Mouse (Mus musculus): ENCODE measurements around the gene Dnajc6. TPM values are rescaled to one million over a fixed set of nuclear protein-coding genes. Genes with fewer than 3 reads are reported as not detected.

Gene Dnajc6
- polyA plus RNA-seq, 2 experiments: 0.82 to 0.98 TPM

- Histone ChIP-seq H3K4me3 (replicated peaks; ENCODE audit: low read length) (no peak overlapping the region), H3K4me1 (ENCODE audit: control insufficient read depth, insufficient read depth, low read length) (no peaks in the 10 kb centered on the region), H3K27ac (replicated peaks; ENCODE audit: low read depth, low read length) (no peak overlapping the region), H3K9me3 (ENCODE audit: control insufficient read depth, low read length) (no peaks in the 10 kb centered on the region), H3K9ac (ENCODE audit: low read depth, low read length, severe bottlenecking) (no peak overlapping the region), H3K36me3 (ENCODE audit: control insufficient read depth, insufficient read depth, low read length) (no peaks in the 10 kb centered on the region), H3K27me3 (ENCODE audit: control insufficient read depth, insufficient read depth, low read length) (no peaks in the 10 kb centered on the region), H3K4me2 (replicated peaks; ENCODE audit: low read depth, low read length, severe bottlenecking) (no peak overlapping the region)
- WGBS: 82% methylated on average over 4 of the region's 4 CpGs
- ATAC-seq (ENCODE audit: low FRiP score, low read depth) (no peak), DNase-seq (ENCODE audit: low spot score) (no peak)
- TF ChIP-seq POLR2A (IDR thresholded peaks at IDR 0.05; ENCODE audit: borderline replicate concordance, extremely low read depth, insufficient read depth, insufficient read length): no peak
Observed at GRCm38 (mm10) chr4:101581156-101581555, 84.7 kb downstream of the Dnajc6 start.

- ATAC-seq (ENCODE audit: low FRiP score, low read depth): no peak
- 83% methylated on average over 2 of the region's 2 CpGs for WGBS
- DNase-seq (ENCODE audit: low spot score): no peak
- Histone ChIP-seq H3K27me3 (ENCODE audit: control insufficient read depth, insufficient read depth, low read length) (no peaks in the 10 kb centered on the region), H3K4me2 (replicated peaks; ENCODE audit: low read depth, low read length, severe bottlenecking) (no peak overlapping the region), H3K36me3 (ENCODE audit: control insufficient read depth, insufficient read depth, low read length) (no peaks in the 10 kb centered on the region), H3K27ac (replicated peaks; ENCODE audit: low read depth, low read length) (no peak overlapping the region), H3K4me3 (replicated peaks; ENCODE audit: low read length) (no peak overlapping the region), H3K4me1 (ENCODE audit: control insufficient read depth, insufficient read depth, low read length) (no peaks in the 10 kb centered on the region), H3K9ac (ENCODE audit: low read depth, low read length, severe bottlenecking) (no peak overlapping the region), H3K9me3 (ENCODE audit: control insufficient read depth, low read length) (no peaks in the 10 kb centered on the region)
- no peak for TF ChIP-seq POLR2A (IDR thresholded peaks at IDR 0.05; ENCODE audit: borderline replicate concordance, extremely low read depth, insufficient read depth, insufficient read length)
Observed at GRCm38 (mm10) chr4:101582882-101583281, 86.4 kb downstream of the Dnajc6 start.

GRCm38 (mm10) chr4:101584524-101585454 is 88.3 kb downstream of the Dnajc6 start:
- WGBS: 32% methylated on average over 19 of the region's 19 CpGs
- Histone ChIP-seq H3K9ac (ENCODE audit: low read depth, low read length, severe bottlenecking) (no peak overlapping the region), H3K27ac (replicated peaks; ENCODE audit: low read depth, low read length) (no peak overlapping the region), H3K4me3 (replicated peaks; ENCODE audit: low read length) (no peak overlapping the region), H3K27me3 (ENCODE audit: control insufficient read depth, insufficient read depth, low read length) (no peaks in the 10 kb centered on the region), H3K4me1 (ENCODE audit: control insufficient read depth, insufficient read depth, low read length) (no peaks in the 10 kb centered on the region), H3K36me3 (ENCODE audit: control insufficient read depth, insufficient read depth, low read length) (no peaks in the 10 kb centered on the region), H3K4me2 (replicated peaks; ENCODE audit: low read depth, low read length, severe bottlenecking) (no peak overlapping the region), H3K9me3 (ENCODE audit: control insufficient read depth, low read length) (no peaks in the 10 kb centered on the region)
- ATAC-seq (ENCODE audit: low FRiP score, low read depth): no peak
- no peak for TF ChIP-seq POLR2A (IDR thresholded peaks at IDR 0.05; ENCODE audit: borderline replicate concordance, extremely low read depth, insufficient read depth, insufficient read length)
- DNase-seq (ENCODE audit: low spot score): no peak

DNA sequence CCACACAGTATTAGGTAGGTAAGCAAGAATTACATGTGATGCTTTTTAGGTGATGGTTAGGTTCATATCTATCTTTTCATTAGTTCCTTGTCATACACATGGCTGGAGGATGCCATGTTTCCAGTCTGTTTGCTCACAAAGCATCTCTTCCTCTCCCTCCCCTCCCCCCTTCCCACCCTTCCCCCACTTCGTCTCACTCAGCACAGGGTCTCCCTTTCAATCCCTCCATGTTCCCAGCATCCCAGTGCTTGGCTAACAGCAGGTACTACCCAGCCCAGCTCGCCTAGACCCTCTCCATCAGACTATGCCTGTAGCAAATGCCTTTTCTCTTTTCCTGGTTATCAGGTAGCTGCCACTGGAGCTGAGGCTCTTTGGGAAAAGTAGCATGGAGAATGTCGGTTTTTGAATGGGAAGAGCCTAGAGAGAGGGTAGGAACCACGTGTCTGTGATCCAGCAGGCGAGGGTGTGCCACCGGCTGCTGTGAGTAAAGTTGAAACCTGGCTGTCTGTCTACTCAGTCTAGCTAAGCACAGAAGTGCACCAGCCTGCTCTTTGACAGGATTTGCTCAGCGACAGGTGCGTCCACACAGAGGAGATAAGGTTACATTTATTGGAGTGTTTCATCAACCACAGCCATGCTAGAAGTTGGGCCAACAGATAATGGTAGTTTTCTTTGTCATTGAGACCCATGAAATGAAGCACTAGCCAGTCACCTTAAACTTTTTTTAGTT is 89.2 kb downstream of the Dnajc6 start:
- no peak overlapping the region for H3K4me2 ChIP-seq (replicated peaks; ENCODE audit: low read depth, low read length, severe bottlenecking)
- H3K4me3 ChIP-seq (replicated peaks; ENCODE audit: low read length): no peak overlapping the region
- no peak overlapping the region for H3K9ac ChIP-seq (ENCODE audit: low read depth, low read length, severe bottlenecking)
- H3K9me3 ChIP-seq (ENCODE audit: control insufficient read depth, low read length): no peaks in the 10 kb centered on the region
- H3K27ac ChIP-seq (replicated peaks; ENCODE audit: low read depth, low read length): no peak overlapping the region
- DNase-seq (ENCODE audit: low spot score) (no peak), ATAC-seq (ENCODE audit: low FRiP score, low read depth) (0 out of 2 replicates have a peak, but pooled peaks have one; percentile 12)
- H3K27me3 ChIP-seq (ENCODE audit: control insufficient read depth, insufficient read depth, low read length): no peaks in the 10 kb centered on the region
- 47% methylated on average over 8 of the region's 8 CpGs for WGBS
- TF ChIP-seq POLR2A (IDR thresholded peaks at IDR 0.05; ENCODE audit: borderline replicate concordance, extremely low read depth, insufficient read depth, insufficient read length): no peak
- no peaks in the 10 kb centered on the region for H3K36me3 ChIP-seq (ENCODE audit: control insufficient read depth, insufficient read depth, low read length)
- H3K4me1 ChIP-seq (ENCODE audit: control insufficient read depth, insufficient read depth, low read length): no peaks in the 10 kb centered on the region

DNA sequence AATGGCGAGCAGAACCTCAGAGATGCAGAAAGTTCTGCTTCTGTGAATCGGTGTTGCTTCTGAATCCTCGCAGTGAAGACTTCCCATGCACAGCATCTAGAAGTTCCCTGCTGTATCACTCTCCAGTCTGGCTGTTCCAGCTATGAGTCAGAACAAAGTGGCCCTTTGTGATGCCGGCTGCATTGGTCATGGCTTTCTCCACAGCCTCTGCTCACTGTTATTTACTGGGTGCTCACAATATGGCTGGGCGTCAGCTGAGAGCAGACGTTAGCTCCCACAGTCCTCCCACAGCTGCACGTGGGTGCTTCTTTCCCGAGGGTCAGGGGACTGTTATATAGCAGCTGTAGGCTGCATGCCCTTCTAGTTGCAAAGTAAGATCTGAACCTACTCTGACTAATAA is 92.5 kb downstream of the Dnajc6 start:
- Histone ChIP-seq H3K4me3 (replicated peaks; ENCODE audit: low read length) (no peak overlapping the region), H3K4me1 (ENCODE audit: control insufficient read depth, insufficient read depth, low read length) (no peaks in the 10 kb centered on the region), H3K9me3 (ENCODE audit: control insufficient read depth, low read length) (no peaks in the 10 kb centered on the region), H3K9ac (ENCODE audit: low read depth, low read length, severe bottlenecking) (no peak overlapping the region), H3K4me2 (replicated peaks; ENCODE audit: low read depth, low read length, severe bottlenecking) (no peak overlapping the region), H3K27ac (replicated peaks; ENCODE audit: low read depth, low read length) (no peak overlapping the region), H3K27me3 (ENCODE audit: control insufficient read depth, insufficient read depth, low read length) (no peaks in the 10 kb centered on the region), H3K36me3 (ENCODE audit: control insufficient read depth, insufficient read depth, low read length) (no peaks in the 10 kb centered on the region)
- WGBS: 75% methylated on average over 8 of the region's 8 CpGs
- DNase-seq (ENCODE audit: low spot score) (no peak), ATAC-seq (ENCODE audit: low FRiP score, low read depth) (no peak)
- TF ChIP-seq POLR2A (IDR thresholded peaks at IDR 0.05; ENCODE audit: borderline replicate concordance, extremely low read depth, insufficient read depth, insufficient read length): no peak
